Mouse (Mus musculus) right cerebral cortex, adult 18-20 months (tissue): Measurements from ENCODE around the gene Hist1h2ai.
"Not testable (repeated sequence)": the region's sequence is repeated elsewhere in the genome, so short reads cannot be mapped to it uniquely, and the experiment has no call there.

Experiments used
- DNase-seq: peaks from one replicate; pipeline ENCODE4 v3.0.0; 2022; ENCODE audit warnings: mixed read lengths

The Hist1h2ai gene

GRCm38 (mm10) chr13:21729544-21729943, 13.3 kb downstream of the Hist1h2ai start:
- DNase-seq: no peak

- DNase-seq: no peak
These were observed 17.2 kb downstream of the Hist1h2ai start for GRCm38 (mm10) chr13:21733466-21733865.

GRCm38 (mm10) chr13:21734010-21734905, 18.0 kb downstream of the Hist1h2ai start:
- DNase-seq: peak; percentile 71

- DNase-seq: peak; percentile 74
These were observed 18.9 kb downstream of the Hist1h2ai start, which contains the start of gene Hist1h4j for GRCm38 (mm10) chr13:21734906-21735767. Gene Hist1h4j, plus strand, starts transcription at chr13:21735064.

- DNase-seq: no peak
These were observed 28.8 kb downstream of the Hist1h2ai start for GRCm38 (mm10) chr13:21745006-21745405.

GRCm38 (mm10) chr13:21749387-21750158, 33.4 kb downstream of the Hist1h2ai start:
- DNase-seq: no peak

GRCm38 (mm10) chr13:21750159-21751017, 34.2 kb downstream of the Hist1h2ai start, which contains the start of gene Hist1h4k:
Gene Hist1h4k, minus strand, starts transcription at chr13:21750505.
- peak; percentile 92 for DNase-seq

- DNase-seq: no peak
These were observed 35.2 kb downstream of the Hist1h2ai start for GRCm38 (mm10) chr13:21751417-21751816.

- no peak for DNase-seq
These were observed 35.6 kb downstream of the Hist1h2ai start for GRCm38 (mm10) chr13:21751827-21752226.

- DNase-seq: no peak
These were observed 36.1 kb downstream of the Hist1h2ai start for GRCm38 (mm10) chr13:21752356-21752755.

- no peak for DNase-seq
These were observed 36.9 kb downstream of the Hist1h2ai start for GRCm38 (mm10) chr13:21753051-21753523.

- DNase-seq: peak; percentile 90
These were observed 37.5 kb downstream of the Hist1h2ai start, which contains the start of the genes Hist1h2ak and Hist1h2bn for GRCm38 (mm10) chr13:21753524-21754285. Gene Hist1h2ak, minus strand, starts transcription at chr13:21753827. Gene Hist1h2bn, plus strand, starts transcription at chr13:21754123.

GRCm38 (mm10) chr13:21754294-21755001, 38.2 kb downstream of the Hist1h2ai start:
- not testable (repeated sequence) for DNase-seq

- DNase-seq: no peak
These were observed 39.5 kb downstream of the Hist1h2ai start for GRCm38 (mm10) chr13:21755707-21756106.
